Mouse (Mus musculus): ENCODE measurements around the gene Panx1.
A peak's percentile ranks its signal among the peaks of the same experiment; 100 is the strongest.

Gene Panx1

DNA sequence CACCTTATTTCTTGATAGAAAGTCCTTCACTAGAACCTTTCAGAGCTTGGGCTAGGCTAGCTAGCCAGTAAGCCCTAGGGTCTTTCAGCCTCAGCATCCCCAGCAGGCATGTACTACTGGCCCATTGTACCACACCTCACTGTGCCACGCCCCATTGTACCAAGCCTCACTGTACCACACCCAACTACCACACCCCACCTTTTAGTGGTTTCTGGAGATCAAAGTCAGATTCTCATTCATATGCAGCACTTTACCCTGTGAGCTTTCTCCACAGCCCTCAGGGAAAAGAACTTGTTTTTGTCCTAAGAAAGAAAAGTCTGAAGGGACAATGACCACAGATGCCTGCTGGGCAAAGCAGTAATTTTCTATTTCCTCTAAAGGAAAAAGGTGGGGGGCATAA, 22.2 kb downstream of the Panx1 start:
- no peak for DNase-seq (ENCODE audit: low read depth)

DNA sequence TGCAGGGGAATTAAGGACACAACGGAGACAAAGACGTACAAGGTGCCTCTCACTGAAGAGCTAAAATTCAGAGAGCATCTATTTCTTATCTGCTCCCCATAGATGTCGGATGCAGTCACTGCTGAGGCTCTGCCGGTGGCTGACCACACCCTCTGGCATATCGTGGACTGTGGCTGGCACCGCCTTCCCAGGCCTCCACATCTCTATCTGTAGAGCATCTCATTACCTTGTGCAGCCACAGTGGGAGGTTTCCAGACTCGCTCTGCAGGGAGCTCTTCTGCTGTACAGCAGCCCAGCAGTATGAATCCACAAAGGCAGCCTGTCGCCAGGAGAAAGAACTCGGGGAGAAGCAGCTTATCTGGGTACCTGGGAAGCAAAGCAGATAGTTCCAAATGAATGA, 24.1 kb downstream of the Panx1 start:
- no peak for DNase-seq (ENCODE audit: low read depth)

DNA sequence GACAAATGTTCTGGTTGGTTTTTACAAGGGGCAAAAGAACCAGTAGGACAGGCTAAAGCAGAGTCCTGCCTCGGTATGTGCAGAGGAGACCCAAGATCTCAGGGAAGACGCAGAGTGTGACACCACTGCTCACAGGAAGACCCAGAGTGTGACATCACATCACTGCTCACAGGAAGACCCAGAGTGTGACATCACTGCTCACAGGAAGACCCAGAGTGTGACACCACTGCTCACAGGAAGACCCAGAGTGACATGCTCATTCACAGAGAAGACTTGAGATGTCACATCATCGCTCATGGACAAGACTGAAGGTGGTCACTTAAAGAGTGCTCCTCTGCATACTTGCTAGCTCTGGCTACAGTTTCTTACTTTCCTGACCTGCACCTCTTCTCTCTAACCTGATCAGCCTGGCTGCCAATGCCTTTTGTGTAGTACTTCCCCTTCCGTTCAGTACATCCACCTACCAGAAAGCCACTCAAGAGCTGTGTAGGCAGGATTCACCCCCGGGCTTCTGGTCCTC, 24.7 kb downstream of the Panx1 start:
- DNase-seq (ENCODE audit: low read depth) = no peak

DNA sequence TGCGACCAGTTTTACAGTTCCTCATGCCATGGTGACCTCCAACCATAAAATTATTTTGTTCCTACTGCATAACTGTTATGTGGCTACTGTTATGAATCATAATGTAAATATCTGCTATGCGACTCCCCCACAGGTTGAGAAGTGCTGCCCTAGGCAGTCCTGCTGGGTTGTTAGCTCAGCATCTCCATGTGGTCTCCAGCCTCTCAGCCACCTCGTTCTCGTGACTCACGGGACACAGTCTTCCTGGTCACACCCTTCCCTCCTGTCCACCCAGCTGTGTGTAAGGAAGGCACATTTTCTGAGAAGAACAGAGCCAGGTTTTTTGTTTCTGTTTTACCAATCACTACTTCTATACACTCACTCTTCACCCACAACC, 26.5 kb downstream of the Panx1 start:
- peak; percentile 85 for DNase-seq (ENCODE audit: low read depth)

DNA sequence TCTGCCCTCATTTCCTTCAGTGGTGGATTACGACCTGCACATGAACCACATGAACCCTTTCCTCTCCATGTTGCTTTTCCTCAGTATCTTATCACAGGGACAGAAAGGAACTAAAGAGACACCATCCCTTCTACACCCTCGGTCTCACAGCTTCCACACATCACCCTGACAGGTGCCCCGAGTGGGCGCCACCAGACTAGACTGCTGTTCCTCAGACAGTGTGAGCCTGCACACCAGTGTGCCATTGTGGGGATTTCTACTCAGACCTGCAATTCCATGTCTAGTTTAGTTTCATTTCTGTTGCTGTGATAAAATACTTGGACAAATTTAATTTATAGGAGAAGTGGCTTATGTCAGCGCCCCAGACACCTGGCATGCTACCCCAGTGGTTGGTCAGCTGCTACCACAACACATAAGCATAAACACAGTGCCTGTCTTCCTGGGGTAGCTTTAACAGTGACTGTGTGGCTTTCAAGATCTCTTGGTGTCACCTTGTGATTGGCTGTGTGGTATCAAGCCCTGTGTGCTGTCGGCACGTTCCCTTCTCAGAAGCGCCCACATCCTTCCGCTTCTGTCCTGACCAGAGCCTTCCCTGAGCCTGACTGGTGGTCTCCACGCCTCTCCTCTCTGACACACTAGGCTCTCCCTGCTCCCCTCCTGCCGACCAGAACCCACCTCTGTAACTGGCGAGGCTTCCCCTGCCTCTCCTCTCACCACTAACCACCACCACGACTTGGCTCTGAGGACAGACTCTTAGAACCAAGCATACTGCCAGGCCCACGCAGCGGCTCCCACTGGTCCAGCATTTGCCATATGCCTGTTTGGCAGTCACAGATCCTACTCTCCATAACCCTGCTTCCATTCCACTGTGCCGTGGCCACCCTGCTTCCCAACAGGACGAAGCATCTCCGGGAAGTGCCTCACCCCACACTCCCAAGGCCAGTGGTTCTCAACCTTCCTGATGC, 27.2 kb downstream of the Panx1 start:
- peak; percentile 98 for DNase-seq (ENCODE audit: low read depth)

DNA sequence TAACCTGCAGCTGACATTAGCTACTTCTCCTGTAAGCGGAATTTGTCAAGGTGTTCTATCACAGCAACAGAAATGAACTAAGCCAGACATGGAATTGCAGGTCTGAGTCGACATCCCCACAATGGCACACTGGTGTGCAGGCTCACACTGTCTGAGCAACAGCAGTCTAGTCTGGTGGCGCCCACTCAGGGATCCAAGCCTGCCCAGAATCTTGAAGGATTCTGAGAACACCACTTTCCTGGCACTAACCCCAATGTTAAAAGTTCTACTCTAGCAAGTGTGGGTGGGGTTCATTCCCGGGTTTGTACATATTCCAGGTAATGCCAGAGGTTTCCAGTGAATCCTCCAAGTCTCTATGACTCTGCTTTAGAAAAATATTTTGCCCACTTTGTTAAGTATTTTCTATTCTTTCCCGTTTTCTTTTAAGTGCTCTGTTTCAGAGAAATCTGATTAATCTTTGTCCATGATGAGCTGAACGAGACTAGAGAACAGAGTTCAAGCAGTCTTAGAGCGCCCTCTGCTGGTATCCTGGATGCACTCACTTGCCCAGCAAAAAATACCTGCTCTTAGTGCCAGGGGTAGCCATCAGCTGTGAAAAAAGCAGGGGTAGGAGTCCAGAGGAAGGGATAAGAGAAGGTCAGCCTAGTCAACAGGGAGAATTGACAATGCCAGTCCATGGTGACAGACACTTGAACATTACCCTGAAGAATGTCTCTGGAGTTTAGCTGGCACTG, 29.9 kb downstream of the Panx1 start:
- peak; percentile 85 for DNase-seq (ENCODE audit: low read depth)

DNA sequence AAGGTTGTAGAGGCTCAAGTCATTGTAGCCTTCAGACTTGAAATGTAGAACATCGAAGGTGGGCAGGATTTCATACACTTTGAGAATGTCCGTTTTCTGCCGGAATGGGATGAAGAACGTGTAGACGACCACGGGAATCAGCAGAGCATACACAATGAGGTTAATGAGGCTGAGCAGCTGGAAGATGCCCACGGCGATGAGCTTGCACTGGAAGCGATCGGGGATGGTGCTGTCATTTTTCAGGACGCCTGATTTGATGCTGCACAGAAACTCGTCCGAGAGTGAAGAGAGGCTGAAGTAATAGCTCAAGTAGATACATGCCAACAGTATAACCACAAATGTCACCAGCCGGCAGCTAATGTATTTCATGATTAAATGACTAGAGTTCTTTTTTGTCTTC, 37.7 kb downstream of the Panx1 start:
- DNase-seq (ENCODE audit: low read depth) = no peak

DNA sequence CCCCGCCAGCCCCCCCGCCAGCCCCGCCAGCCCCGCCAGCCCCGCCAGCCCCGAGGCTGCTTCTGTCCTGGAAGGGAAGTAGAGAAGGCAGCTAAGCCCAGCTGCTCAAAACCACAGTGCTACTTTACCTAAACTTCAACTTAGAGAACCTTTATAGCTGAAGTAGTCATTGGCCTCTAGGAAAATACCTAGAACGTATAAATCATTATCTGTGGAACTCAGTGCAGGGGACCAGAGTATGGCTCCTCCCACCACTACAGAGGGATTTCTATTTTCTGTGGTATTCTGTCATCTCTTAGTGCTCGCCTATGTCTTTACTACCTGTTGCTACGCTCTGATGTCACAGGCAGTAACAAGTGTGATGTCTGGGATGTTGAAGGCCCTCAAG, 41.0 kb downstream of the Panx1 start:
- DNase-seq (ENCODE audit: low read depth) = peak; percentile 20

DNA sequence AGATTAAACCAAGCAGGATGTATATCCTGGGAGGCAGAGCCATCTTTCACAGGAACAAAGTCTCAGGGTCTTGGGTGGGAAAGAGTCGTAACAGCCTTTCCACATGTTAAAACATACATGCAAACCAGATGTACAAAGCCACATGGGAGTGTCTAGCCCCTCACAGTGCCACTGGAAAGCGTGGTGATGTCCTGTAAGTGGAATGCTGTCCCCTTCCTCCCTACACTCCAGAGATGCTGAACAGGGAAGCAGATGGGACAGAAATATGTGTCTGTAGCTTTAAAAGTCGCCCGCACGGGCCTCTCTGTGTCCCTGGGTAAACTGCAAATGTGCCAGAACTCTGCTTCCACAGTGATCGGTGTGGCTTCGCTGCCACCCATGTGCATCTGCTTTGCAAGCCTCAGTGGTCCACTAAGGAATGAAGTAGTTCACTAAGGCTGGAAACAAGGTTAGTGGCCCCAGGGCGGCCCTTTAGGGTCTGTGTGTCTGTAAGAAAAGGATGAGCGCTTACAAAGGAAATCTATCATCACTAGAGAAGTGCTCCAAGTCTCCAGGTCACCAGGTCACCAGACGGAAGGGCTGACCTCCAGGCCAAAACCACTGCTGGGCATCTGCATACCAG, 41.5 kb downstream of the Panx1 start:
- no peak for DNase-seq (ENCODE audit: low read depth)

DNA sequence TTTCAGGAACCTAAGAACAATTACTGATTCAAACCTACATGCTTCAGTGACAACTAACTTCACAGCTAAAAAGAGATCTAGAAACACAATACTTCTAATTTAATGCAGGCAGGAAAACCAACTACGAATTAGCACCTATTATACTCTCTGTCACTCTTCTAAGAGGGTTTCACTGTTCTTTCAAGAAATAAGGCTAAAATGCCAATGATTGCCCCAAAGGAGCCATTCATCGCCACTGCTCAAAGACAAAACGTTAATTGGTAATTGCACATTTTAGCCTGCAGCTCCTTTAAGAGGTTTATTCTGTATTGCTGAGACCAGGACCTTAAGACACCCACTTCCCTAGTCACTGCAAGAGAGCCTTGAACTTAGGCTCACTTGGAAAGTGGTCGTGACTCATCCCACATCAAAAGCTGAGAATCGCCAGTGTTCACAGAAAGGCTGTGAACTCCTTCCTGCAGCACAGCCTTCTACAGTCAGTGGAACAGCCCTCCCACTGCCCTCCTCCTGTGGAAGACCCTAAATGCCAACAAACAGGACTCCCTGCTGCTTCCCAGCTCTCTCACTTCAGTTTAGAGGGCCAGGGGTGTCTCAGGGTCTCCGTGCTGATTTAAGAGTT, 42.2 kb downstream of the Panx1 start:
- no peak for DNase-seq (ENCODE audit: low read depth)

DNA sequence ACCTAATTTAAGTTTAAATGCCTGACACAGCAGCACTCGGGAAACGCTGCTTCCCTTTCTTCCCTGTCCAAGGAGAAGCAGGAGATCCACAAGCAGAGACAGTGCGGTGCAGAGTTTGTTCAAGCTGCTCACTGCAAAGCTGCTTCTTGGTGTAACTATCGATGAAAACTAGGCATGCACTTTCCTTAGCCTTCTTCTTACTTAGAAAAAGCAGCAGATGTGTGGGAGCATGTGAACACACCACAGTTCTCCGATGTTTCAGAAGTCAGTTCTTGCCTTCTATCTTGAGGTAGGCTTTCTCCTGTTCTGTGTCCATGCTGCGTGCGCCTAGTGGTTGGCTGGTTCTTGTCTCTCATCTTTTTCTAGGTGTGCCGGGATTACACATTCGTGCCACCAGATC, 46.5 kb downstream of the Panx1 start:
- DNase-seq (ENCODE audit: low read depth) = no peak

DNA sequence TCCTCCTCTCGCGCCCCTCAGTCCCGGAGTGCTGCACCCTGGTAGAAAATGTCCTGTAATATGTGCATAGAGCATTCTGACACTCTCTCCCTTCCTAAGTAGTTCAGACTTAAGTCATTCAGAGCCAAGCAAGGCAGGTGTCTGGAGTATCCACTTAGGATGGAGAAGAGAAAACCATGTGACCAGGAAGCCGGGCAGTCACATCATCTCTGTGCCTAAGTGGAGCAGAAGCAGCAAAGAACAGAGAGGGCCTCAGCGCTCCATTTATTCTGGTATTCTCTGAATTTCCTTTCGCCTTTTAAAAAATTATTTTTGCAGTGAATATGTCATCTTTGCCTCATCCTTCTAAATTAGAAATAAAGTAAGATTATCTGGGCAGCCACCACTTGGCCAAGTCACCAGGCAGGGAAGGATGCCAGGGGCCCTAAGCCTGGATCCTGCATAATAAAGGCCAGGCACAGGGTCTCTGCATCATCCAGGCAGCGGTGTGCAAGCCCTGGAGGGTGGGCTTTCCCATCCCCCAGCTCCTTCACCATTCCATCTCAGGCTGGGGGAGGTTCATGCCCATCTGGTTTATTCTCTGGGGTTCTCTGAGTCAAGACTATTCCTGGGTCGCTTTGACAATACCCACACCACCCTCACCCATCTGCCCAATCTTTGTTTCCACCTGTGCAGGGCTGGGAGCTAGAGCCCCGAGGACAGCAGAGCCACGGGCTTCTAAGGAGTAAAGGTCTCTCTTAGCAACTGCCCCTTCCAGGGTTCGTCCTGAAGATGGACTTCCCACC, 47.8 kb downstream of the Panx1 start:
- no peak for DNase-seq (ENCODE audit: low read depth)

DNA sequence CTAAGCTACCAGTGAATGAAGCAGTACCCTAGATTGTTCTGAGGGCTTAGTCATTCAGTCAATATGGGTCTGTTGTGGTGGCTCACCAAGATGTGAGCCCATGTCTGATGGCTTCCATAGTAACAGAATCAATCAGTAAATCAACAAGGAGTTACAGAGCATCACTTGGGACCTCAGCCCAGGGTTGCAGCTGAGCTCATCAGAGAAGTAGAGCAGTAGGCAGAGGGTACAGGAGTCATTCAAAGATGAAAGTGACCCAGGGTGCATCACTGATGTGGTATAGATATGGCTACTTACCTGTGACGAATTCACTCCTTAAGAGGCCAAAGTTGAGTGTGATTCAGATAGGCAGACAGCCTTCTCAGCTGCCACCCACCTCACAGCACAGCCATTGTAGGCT, 49.8 kb downstream of the Panx1 start:
- no peak for DNase-seq (ENCODE audit: low read depth)

DNA sequence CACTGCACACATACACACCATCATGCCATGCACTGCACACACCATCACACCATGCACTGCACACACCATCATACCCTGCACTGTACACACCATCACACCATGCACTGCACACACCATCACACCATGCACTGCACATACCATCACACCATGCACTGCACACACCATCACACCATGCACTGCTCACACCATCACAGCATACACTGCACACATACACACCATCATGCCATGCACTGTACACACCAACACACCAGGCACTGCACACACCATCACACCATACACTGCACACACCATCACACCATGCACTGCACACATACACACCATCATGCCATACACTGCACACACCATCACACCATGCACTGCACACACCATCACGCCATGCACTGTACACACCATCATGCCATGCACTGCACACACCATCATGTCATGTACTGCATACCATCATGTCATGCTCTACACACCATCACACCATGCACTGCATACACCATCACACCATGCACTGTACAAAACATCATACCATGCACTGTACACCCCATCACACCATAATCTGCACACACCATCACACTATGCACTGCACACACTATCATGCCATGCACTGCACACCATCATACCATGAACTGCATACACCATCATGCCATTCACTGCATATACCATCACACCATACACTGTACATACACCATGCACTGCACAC, 56.5 kb downstream of the Panx1 start:
- no peak for DNase-seq (ENCODE audit: low read depth)

DNA sequence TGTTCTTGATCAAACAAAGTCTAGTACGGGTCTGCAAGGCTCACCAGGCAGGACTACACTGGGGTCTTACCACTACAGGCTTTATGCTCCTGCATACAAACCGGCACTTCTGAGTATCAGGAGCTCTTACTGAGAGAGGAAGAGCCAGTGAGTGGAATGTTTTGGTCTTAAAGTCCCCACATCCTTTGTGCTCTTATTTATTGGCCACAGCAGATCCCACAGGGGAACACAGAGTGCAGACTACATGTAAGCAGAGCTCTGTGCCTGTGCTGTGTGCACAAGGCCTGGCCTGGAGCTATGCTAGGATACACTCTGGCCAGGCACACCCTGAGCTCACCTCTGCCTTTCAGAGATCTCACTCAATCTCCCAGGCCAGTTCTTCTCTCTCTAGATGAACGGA, 62.1 kb downstream of the Panx1 start:
- DNase-seq (ENCODE audit: low read depth) = no peak

DNA sequence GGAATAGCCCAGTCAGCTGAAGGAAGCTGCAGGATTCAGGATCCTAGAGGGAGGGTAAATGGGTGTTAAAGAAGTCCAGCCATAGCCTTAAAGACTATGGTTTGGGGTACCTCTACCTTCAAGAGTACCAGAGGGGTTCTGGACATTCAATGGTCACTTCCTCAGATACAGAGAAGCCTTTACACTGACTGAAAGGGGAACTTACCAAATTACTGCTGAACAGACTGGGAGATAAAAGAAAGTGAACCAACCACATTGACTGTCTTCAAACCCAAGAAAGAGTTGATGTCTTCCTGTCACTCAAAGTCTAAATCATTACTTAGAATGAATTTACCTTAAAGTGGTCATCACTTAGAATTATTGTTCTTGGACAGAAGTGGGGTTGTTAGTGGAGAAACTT, 62.6 kb downstream of the Panx1 start:
- DNase-seq (ENCODE audit: low read depth) = no peak

DNA sequence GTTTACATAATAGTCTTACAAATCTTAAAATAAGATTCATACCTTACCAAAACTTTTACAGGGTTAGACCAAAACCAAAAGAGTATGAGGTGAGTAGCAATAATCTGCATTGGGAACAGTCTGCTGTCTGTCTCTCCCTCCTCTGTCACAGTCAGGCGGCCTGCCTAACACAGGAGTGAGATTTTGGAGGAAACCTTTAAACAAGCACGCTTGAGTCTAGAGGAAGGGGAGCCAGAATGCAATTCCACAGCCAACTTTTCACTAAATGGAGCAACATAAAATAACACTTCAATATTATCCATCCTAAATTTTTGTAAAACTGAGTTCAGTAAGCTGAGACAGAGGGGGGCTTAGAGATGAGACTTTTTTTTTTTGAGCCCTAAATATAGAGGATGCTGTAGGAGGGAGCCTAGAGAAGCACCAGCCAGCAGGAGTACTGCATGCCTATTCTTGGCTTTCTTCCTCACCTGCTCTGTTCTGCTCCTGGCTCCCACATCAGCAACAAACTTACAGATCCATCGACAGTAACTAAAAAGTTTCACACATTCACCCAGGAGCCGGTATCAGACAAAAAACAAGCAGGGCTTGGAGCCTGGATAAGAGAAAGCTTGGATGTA, 63.6 kb downstream of the Panx1 start:
- no peak for DNase-seq (ENCODE audit: low read depth)

DNA sequence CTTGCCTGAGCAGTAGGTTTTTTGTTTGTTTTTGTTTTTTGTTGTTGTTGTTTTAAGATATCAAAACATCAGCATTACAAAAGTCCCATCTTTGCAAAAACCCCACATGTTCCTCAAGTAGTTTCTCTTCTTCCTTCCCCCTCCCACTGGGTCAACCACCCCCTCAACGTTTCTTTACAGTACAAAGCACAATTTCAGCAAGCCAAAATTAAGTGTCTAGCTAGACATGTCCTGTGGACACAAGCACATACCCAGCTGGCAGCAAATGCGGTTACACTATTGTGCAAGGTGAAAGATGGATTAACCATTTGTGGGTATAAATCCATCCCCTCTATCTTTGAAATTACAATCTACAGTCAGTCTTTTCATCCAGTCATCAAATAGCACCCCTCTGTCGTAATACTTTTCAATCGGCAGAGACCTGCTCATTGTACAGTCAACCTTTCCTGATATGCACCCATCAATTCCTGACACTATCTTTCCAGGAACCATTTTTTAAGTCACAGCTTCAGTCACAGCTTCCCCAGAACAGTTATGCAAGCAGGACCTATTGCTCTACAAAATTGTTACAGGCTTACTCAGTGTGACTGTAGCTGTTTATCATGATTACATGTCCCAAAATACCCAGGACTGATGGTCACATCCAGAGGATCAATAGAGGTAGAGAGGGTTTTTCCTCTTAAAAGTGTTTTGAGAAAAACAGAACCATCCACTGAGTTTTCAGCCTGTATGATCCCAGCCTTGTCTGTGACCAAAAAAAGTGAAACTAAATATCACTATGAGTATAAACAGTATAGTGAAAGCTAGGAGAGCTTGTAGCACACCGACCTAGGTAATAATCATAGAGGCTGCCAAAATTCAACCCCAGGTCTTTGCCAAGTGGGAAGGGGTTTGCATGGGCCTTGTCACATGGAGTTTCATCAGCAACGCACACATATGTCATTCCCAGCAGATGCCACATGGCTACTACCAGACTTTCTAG, 70.7 kb downstream of the Panx1 start:
- DNase-seq (ENCODE audit: low read depth) = peak; percentile 26

DNA sequence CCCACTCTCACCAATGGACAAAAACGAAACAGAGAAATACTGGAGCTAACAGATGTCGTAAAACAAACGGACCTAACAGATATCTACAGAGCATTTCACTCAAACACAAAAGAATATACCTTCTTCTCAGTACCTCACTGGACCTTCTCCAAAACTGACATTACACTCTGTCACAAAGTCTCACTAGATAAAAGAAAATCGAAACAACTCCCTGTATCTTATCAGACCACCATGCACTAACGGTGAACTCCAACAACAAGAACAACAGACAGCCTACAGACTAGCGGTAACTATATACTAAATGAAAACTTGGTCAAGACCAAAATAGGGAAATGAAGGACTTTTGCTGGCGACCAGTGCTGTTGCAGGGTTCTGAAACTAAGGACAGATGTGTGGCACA, 71.5 kb downstream of the Panx1 start:
- DNase-seq (ENCODE audit: low read depth) = no peak
